Mouse (Mus musculus) intestine, embryonic 14.5 days (tissue): Measurements from ENCODE around the gene Slc50a1. TPM values are rescaled to one million over a fixed set of nuclear protein-coding genes. Genes with fewer than 3 reads are reported as not detected.

ENCODE experiments used
- ATAC-seq: fragments of 200-750 bp; cut with Nextera tagmentation; replicated peaks from 2 replicates; pipeline ENCODE4 v1.8.0; 2017; ENCODE audit warnings: low read depth, moderate number of reproducible peaks, moderate TSS enrichment, moderate library complexity; ENCODE audit not compliant: low FRiP score, low TSS enrichment
- DNase-seq: peaks from one replicate; pipeline ENCODE4 v3.0.0-alpha.2; 2018; ENCODE audit warnings: low spot score
- H3K27ac ChIP-seq: fragments of 300-500 bp; sonication (generic); 2 replicates; pipeline ENCODE4 v1.5.1; 2014; ENCODE audit warnings: low read depth, mild to moderate bottlenecking, control low read depth
- H3K27me3 ChIP-seq: fragments of 300-500 bp; sonication (generic); replicated peaks from 2 replicates; pipeline ENCODE4 v1.6.1; 2014; ENCODE audit warnings: low read length, control low read depth; ENCODE audit not compliant: control insufficient read depth, insufficient read depth
- H3K36me3 ChIP-seq: fragments of 300-500 bp; sonication (generic); 2 replicates; pipeline ENCODE4 v1.6.1; 2014; ENCODE audit warnings: low read length, control low read depth; ENCODE audit not compliant: control insufficient read depth, insufficient read depth
- H3K4me1 ChIP-seq: fragments of 300-500 bp; sonication (generic); replicated peaks from 2 replicates; pipeline ENCODE4 v1.6.1; 2014; ENCODE audit warnings: low read length, control low read depth, mixed read lengths; ENCODE audit not compliant: control insufficient read depth, insufficient read depth
- H3K4me2 ChIP-seq: fragments of 300-500 bp; sonication (generic); 2 replicates; pipeline ENCODE4 v1.6.1; 2014; ENCODE audit warnings: low read length
- H3K4me3 ChIP-seq: fragments of 300-500 bp; sonication (generic); 2 replicates; pipeline ENCODE4 v1.5.1; 2014; ENCODE audit warnings: low read depth, low read length, control low read depth, mixed read lengths
- H3K9ac ChIP-seq: fragments of 300-500 bp; sonication (generic); 2 replicates; pipeline ENCODE4 v1.6.1; 2014; ENCODE audit warnings: mild to moderate bottlenecking, low read length
- H3K9me3 ChIP-seq: fragments of 300-500 bp; sonication (generic); 2 replicates; pipeline ENCODE4 v1.6.1; 2016; ENCODE audit warnings: low read length, control low read depth; ENCODE audit not compliant: control insufficient read depth
- WGBS: fragments of 180-500 bp; shearing (Covaris S2); extraction: QIAGEN DNeasy Blood & Tissue Kit; methylation state at CpG from one replicate; pipeline ENCODE4 v1.1.7; 2014; 5-methylcytosine and 5-hydroxymethylcytosine counted together
- polyA plus RNA-seq: library from polyadenylated mRNA; unstranded; fragments of >200 nt; fragmentation: Nextera tagmentation; extraction: Ambion mirVana; gene quantifications from 2 replicates; pipeline ENCODE4 v1.2.1, GENCODE M21; 2014

The Slc50a1 gene
- polyA plus RNA-seq, 1 experiment from 2014 or later, result 64.7 TPM

GRCm38 (mm10) chr3:89280050-89280605 lies 9.8 kb upstream of the Slc50a1 start:
- Histone ChIP-seq H3K27me3 (0 out of 2 replicates have a peak, but pooled peaks cover 4% of the 10 kb centered on the region), H3K27ac (peak overlapping the region; percentile 85), H3K9me3 (no peaks in the 10 kb centered on the region), H3K4me2 (peak overlapping the region; percentile 71), H3K9ac (peak overlapping the region; percentile 64), H3K4me3 (peak overlapping the region; percentile 61), H3K36me3 (peaks cover 11% of the 10 kb centered on the region; the same call in 1 of the 2 replicates), H3K4me1 (peaks cover 44% of the 10 kb centered on the region)
- ATAC-seq (0 out of 2 replicates have a peak, but pooled peaks have one; percentile 17), DNase-seq (peak; percentile 69)
- WGBS, result under 1% methylated on average over 29 of the region's 29 CpGs

- H3K4me3 ChIP-seq, result peak overlapping the region; percentile 61
- peak overlapping the region; percentile 64 for H3K9ac ChIP-seq
- 2% methylated on average over 35 of the region's 35 CpGs for WGBS
- H3K9me3 ChIP-seq, result no peaks in the 10 kb centered on the region
- H3K27me3 ChIP-seq, result 0 out of 2 replicates have a peak, but pooled peaks cover 4% of the 10 kb centered on the region
- peak overlapping the region; percentile 71 for H3K4me2 ChIP-seq
- H3K4me1 ChIP-seq, result peaks cover 44% of the 10 kb centered on the region
- H3K36me3 ChIP-seq, result peaks cover 15% of the 10 kb centered on the region; the same call in 1 of the 2 replicates
- peak; percentile 90 for DNase-seq
- peak overlapping the region; percentile 43 for H3K27ac ChIP-seq
- peak; percentile 60 for ATAC-seq
Measured at GRCm38 (mm10) chr3:89279153-89279890, 9.0 kb upstream of the Slc50a1 start.

DNA sequence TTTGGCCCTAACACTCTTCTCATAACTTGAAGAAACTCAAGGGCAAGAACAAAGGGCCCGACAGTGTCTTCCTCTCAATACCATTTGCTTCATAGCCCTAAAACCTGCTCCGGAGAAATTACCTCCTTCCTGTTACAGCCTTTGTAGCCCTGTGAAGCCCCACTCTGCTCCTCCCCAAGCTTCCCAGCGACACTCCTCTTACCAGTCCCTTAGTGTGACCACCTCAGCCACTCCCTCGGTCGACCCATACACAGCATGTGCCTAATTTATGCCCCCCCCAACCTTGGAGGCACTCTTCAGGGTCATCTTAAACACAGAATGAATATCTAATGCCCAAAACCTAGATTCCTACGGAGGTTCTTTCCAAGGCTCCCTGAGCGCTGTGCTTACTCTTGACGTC lies 8.3 kb upstream of the Slc50a1 start:
- Histone ChIP-seq H3K4me1 (peaks cover 44% of the 10 kb centered on the region), H3K9me3 (no peaks in the 10 kb centered on the region), H3K36me3 (peaks cover 15% of the 10 kb centered on the region; the same call in 1 of the 2 replicates), H3K9ac (peak overlapping the region; percentile 64), H3K27me3 (0 out of 2 replicates have a peak, but pooled peaks cover 4% of the 10 kb centered on the region), H3K27ac (peak overlapping the region; percentile 43), H3K4me3 (peak overlapping the region; percentile 61), H3K4me2 (peak overlapping the region; percentile 71)
- 13% methylated on average over 8 of the region's 8 CpGs for WGBS
- ATAC-seq (no peak), DNase-seq (no peak)

GRCm38 (mm10) chr3:89278107-89278506 lies 7.7 kb upstream of the Slc50a1 start:
- no peak for DNase-seq
- 0 out of 2 replicates have a peak, but pooled peaks have one; percentile 0 for ATAC-seq
- Histone ChIP-seq H3K4me3 (peak overlapping the region; percentile 61), H3K9me3 (no peaks in the 10 kb centered on the region), H3K36me3 (peaks cover 15% of the 10 kb centered on the region; the same call in 1 of the 2 replicates), H3K4me1 (peaks cover 44% of the 10 kb centered on the region), H3K27ac (peak overlapping the region; percentile 43), H3K4me2 (peak overlapping the region; percentile 71), H3K27me3 (0 out of 2 replicates have a peak, but pooled peaks cover 4% of the 10 kb centered on the region), H3K9ac (peak overlapping the region; percentile 64)
- WGBS, result 43% methylated on average over 7 of the region's 7 CpGs

DNA sequence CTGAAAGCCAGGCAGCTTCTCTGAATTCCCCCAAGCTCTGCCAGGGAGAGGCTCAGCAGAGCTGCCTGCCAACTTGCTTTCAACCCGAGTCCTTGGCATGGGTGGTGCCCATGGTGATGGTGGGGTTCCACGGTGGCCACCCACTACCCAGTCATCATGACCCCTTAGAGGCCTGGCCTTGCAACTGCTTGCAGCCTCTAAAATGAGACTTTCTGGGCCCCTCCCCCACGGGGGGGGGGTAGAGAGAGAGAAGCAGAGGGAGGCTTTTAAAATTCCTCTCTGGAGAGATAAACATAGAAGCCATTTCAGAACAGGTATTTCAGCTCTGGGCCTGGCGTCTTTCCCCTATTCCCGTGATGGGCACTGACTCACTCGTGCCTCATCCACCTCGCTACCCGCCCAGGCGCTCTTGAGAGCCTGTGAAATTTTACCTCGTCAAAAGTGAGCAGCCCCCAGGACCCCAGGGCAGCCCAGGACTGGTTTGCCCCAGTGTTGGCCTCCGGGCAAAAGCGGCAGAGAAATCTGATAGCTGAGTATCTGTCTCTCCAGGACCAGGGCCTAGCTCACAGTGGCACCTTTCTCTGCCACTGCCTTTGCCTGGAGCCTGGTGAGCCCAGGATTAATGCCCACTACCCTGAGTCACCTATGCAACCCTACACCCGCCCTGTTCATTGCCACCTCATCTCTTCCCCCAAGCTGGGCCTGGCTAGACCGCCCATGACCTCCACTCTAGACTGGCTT lies 7.1 kb upstream of the Slc50a1 start:
- 24% methylated on average over 14 of the region's 14 CpGs for WGBS
- Histone ChIP-seq H3K27ac (peak overlapping the region; percentile 43), H3K4me2 (peak overlapping the region; percentile 71), H3K9ac (peak overlapping the region; percentile 64), H3K36me3 (peaks cover 20% of the 10 kb centered on the region; the same call in 1 of the 2 replicates), H3K4me1 (peaks cover 44% of the 10 kb centered on the region), H3K9me3 (no peaks in the 10 kb centered on the region), H3K27me3 (0 out of 2 replicates have a peak, but pooled peaks cover 4% of the 10 kb centered on the region), H3K4me3 (peak overlapping the region; percentile 61)
- DNase-seq (peak; percentile 64), ATAC-seq (no peak)

DNA sequence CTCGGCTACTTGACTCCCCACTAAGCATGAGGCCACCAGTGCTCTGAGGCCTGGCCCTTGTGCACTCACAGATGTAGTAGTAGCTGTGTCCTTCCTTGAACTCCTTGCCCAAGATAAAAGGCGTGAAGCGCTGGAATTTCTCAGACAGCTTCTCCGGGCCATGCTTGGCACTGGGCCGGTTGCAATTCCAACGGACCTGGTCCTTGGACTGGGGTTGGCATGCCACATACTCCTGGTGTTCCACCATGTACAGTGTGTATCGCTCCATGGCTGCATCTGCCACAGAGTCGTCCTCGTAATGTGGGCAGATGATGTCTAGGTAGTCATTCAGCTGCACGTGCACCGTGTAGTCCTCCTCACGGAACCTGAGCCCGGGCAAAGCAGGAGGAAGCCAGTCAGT lies 5.7 kb upstream of the Slc50a1 start:
- H3K27ac ChIP-seq, result no peak overlapping the region
- WGBS, result 91% methylated on average over 13 of the region's 13 CpGs
- DNase-seq (no peak), ATAC-seq (no peak)
- no peaks in the 10 kb centered on the region for H3K9me3 ChIP-seq
- H3K9ac ChIP-seq, result no peak overlapping the region
- H3K4me3 ChIP-seq, result no peak overlapping the region
- peaks cover 25% of the 10 kb centered on the region for H3K36me3 ChIP-seq
- peaks cover 34% of the 10 kb centered on the region for H3K4me1 ChIP-seq
- no peak overlapping the region for H3K4me2 ChIP-seq
- H3K27me3 ChIP-seq, result no peaks in the 10 kb centered on the region

DNA sequence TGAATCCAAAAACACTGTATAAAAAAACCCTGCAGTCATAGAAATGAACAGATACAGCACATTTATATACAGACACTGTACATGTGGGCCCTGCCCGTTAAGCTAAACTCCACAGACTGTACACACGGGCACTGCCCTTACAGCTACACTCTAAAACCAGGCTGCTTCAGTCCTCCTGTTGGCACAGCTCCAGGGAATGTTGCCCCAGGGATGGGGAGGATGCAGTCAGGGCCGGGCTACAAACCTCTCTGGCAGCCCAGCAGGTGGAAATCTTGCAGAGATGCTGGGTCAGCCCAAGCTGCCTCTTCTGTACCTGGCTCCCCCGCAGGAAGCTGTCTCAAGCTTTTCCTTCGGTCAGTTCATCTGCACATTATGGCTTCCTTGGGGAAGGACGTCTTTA lies 1.4 kb upstream of the Slc50a1 start:
- DNase-seq, result no peak
- WGBS, result 74% methylated on average over 6 of the region's 6 CpGs
- no peak for ATAC-seq
- no peak overlapping the region for H3K4me2 ChIP-seq
- H3K27me3 ChIP-seq, result no peaks in the 10 kb centered on the region
- no peak overlapping the region for H3K9ac ChIP-seq
- H3K9me3 ChIP-seq, result no peaks in the 10 kb centered on the region
- H3K4me1 ChIP-seq, result peaks cover 33% of the 10 kb centered on the region
- no peak overlapping the region for H3K27ac ChIP-seq
- H3K36me3 ChIP-seq, result peaks cover 25% of the 10 kb centered on the region
- no peak overlapping the region for H3K4me3 ChIP-seq

- peaks cover 22% of the 10 kb centered on the region for H3K36me3 ChIP-seq
- H3K4me3 ChIP-seq, result peak overlapping the region; percentile 55
- no peak for ATAC-seq
- H3K4me1 ChIP-seq, result peaks cover 35% of the 10 kb centered on the region
- 77% methylated on average over 6 of the region's 6 CpGs for WGBS
- H3K4me2 ChIP-seq, result peak overlapping the region; percentile 83
- H3K9ac ChIP-seq, result peak overlapping the region; percentile 69
- H3K9me3 ChIP-seq, result no peaks in the 10 kb centered on the region
- H3K27me3 ChIP-seq, result no peaks in the 10 kb centered on the region
- DNase-seq, result no peak
- peak overlapping the region; percentile 76; the same call in 1 of the 2 replicates for H3K27ac ChIP-seq
Measured at GRCm38 (mm10) chr3:89270891-89271290, 521 bp upstream of the Slc50a1 start.
